Mouse (Mus musculus) liver, embryonic 15.5 days (tissue): ENCODE data around the gene Rtn4rl2. TPM values are rescaled to one million over a fixed set of nuclear protein-coding genes. Genes with fewer than 3 reads are reported as not detected.
A peak's percentile ranks its signal among the peaks of the same experiment; 100 is the strongest.

Experiments
- ATAC-seq: fragments of 200-750 bp; cut with Nextera tagmentation; 2 replicates; pipeline ENCODE4 v1.8.0; 2017; ENCODE audit warnings: moderate number of reproducible peaks, mild to moderate bottlenecking, moderate library complexity; ENCODE audit not compliant: insufficient read depth
- H3K27ac ChIP-seq: fragments of 300-500 bp; sonication (generic); replicated peaks from 2 replicates; pipeline ENCODE4 v1.5.1; 2015; ENCODE audit warnings: mild to moderate bottlenecking, inconsistent platforms
- H3K27me3 ChIP-seq: fragments of 300-500 bp; sonication (generic); 2 replicates; pipeline ENCODE4 v1.6.1; 2015; ENCODE audit warnings: mild to moderate bottlenecking, inconsistent platforms
- H3K36me3 ChIP-seq: fragments of 300-500 bp; sonication (generic); replicated peaks from 2 replicates; pipeline ENCODE4 v1.6.1; 2015; ENCODE audit warnings: moderate library complexity, mild to moderate bottlenecking, inconsistent platforms
- H3K4me1 ChIP-seq: fragments of 300-500 bp; sonication (generic); replicated peaks from 2 replicates; pipeline ENCODE4 v1.6.1; 2015; ENCODE audit warnings: inconsistent platforms
- H3K4me2 ChIP-seq: fragments of 300-500 bp; sonication (generic); 2 replicates; pipeline ENCODE4 v1.6.1; 2015; ENCODE audit warnings: moderate library complexity, mild to moderate bottlenecking, inconsistent platforms
- H3K4me3 ChIP-seq: fragments of 300-500 bp; sonication (generic); replicated peaks from 2 replicates; pipeline ENCODE4 v1.5.1; 2015; ENCODE audit warnings: mild to moderate bottlenecking, inconsistent platforms
- H3K9ac ChIP-seq: fragments of 300-500 bp; sonication (generic); 2 replicates; pipeline ENCODE4 v1.6.1; 2015; ENCODE audit warnings: moderate library complexity, mild to moderate bottlenecking, inconsistent platforms
- H3K9me3 ChIP-seq: fragments of 300-500 bp; sonication (generic); replicated peaks from 2 replicates; pipeline ENCODE4 v1.6.1; 2016; ENCODE audit warnings: inconsistent platforms
- WGBS: fragments of 180-500 bp; shearing (Covaris S2); methylation state at CpG from one replicate; pipeline ENCODE4 v1.1.7; 2015; ENCODE audit warnings: mixed read lengths; ENCODE audit not compliant: insufficient replicate concordance; 5-methylcytosine and 5-hydroxymethylcytosine counted together
- microRNA-seq: library from miRNA; unstranded; fragments of <30 nt; microRNA quantifications from one replicate; pipeline ENCODE4, GENCODE M21; 2016
- polyA plus RNA-seq: library from polyadenylated mRNA; unstranded; fragments of >200 nt; fragmentation: Nextera tagmentation; extraction: Ambion mirVana; gene quantifications from 2 replicates; pipeline ENCODE4 v1.2.1, GENCODE M21; 2015

The Rtn4rl2 gene
- polyA plus RNA-seq, 1 experiment from 2014 or later, result 0.09 TPM

- Histone ChIP-seq H3K9me3 (no peaks in the 10 kb centered on the region), H3K9ac (peak within 1 kb of the TSS; percentile 59), H3K36me3 (peaks cover 31% of the 10 kb centered on the region), H3K4me3 (peak within 1 kb of the TSS; percentile 84), H3K27ac (peak within 1 kb of the TSS; percentile 89), H3K4me2 (peak within 1 kb of the TSS; percentile 87), H3K27me3 (peaks cover 38% of the 10 kb centered on the region), H3K4me1 (peaks cover 41% of the 10 kb centered on the region)
- WGBS, result under 1% methylated on average over 34 of the region's 34 CpGs
- ATAC-seq, result peak; percentile 74
These were observed 59.8 kb downstream of the Rtn4rl2 start, which contains the start of gene Timm10 for GRCm38 (mm10) chr2:84826488-84827282. Timm10 (plus strand) TSS chr2:84826997.

GRCm38 (mm10) chr2:84823237-84823636 is 63.3 kb downstream of the Rtn4rl2 start:
- Histone ChIP-seq H3K9me3 (no peaks in the 10 kb centered on the region), H3K27me3 (peaks cover 71% of the 10 kb centered on the region), H3K9ac (no peak overlapping the region), H3K4me1 (peaks cover 28% of the 10 kb centered on the region), H3K4me3 (no peak overlapping the region), H3K36me3 (peaks cover under 1% of the 10 kb centered on the region; the same call in 1 of the 2 replicates), H3K27ac (no peak overlapping the region), H3K4me2 (no peak overlapping the region)
- WGBS, result 4% methylated on average over 2 of the region's 2 CpGs
- no peak for ATAC-seq

GRCm38 (mm10) chr2:84822552-84822951 is 64.0 kb downstream of the Rtn4rl2 start, which contains the start of gene Smtnl1:
Smtnl1 (minus strand) TSS chr2:84822652.
- Histone ChIP-seq H3K27me3 (peaks cover 74% of the 10 kb centered on the region), H3K9me3 (no peaks in the 10 kb centered on the region), H3K4me3 (no peak within 1 kb of the TSS), H3K4me2 (no peak within 1 kb of the TSS), H3K36me3 (no peaks in the 10 kb centered on the region), H3K4me1 (peaks cover 21% of the 10 kb centered on the region), H3K27ac (no peak within 1 kb of the TSS), H3K9ac (no peak within 1 kb of the TSS; the same call in 1 of the 2 replicates)
- 41% methylated on average over 13 of the region's 13 CpGs for WGBS
- no peak for ATAC-seq

Small RNA genes lying within 50 kb of the gene (microRNA-seq; reads per million reads assigned to microRNA genes)
- gene Gm24332, result not detected

Other genes starting within 250 kb of the Rtn4rl2 start
- 12.4 and 13.1 TPM in 2 replicates for gene Ctnnd1, start 235.9 kb downstream of the Rtn4rl2 start, polyA plus RNA-seq
- gene Btbd18, start 227.6 kb downstream of the Rtn4rl2 start, polyA plus RNA-seq, result 0.05 TPM in 2 replicates
- gene Selenoh, start 215.9 kb downstream of the Rtn4rl2 start, polyA plus RNA-seq, result 71.6 and 86.7 TPM in 2 replicates
- not detected in 2 replicates for gene Gm28635, start 208.7 kb downstream of the Rtn4rl2 start, polyA plus RNA-seq
- 18.7 and 21.1 TPM in 2 replicates for gene Med19, start 208.3 kb downstream of the Rtn4rl2 start, polyA plus RNA-seq
- 71.2 and 71.8 TPM in 2 replicates for gene Tmx2, start 207.6 kb downstream of the Rtn4rl2 start, polyA plus RNA-seq
- 17.3 and 18.4 TPM in 2 replicates for gene Zdhhc5, start 171.5 kb downstream of the Rtn4rl2 start, polyA plus RNA-seq
- 53.9 and 59.7 TPM in 2 replicates for gene Clp1, start 159.4 kb downstream of the Rtn4rl2 start, polyA plus RNA-seq
- 66.9 and 75.7 TPM in 2 replicates for gene Ypel4, start 152.7 kb downstream of the Rtn4rl2 start, polyA plus RNA-seq
- gene Gm19426, start 143.1 kb downstream of the Rtn4rl2 start, polyA plus RNA-seq, result 1.4 and 1.5 TPM in 2 replicates
- gene Serping1, start 111.3 kb downstream of the Rtn4rl2 start, polyA plus RNA-seq, result 84.2 and 102 TPM in 2 replicates
- gene Ube2l6, start 87.9 kb downstream of the Rtn4rl2 start, polyA plus RNA-seq, result 533 and 556 TPM in 2 replicates
- gene Smtnl1, start 64.1 kb downstream of the Rtn4rl2 start, polyA plus RNA-seq, result 0.40 and 0.56 TPM in 2 replicates
- 33.3 and 37.0 TPM in 2 replicates for gene Timm10, start 59.7 kb downstream of the Rtn4rl2 start, polyA plus RNA-seq
- 190 and 203 TPM in 2 replicates for gene Slc43a1, start 47.9 kb downstream of the Rtn4rl2 start, polyA plus RNA-seq
- 113 and 114 TPM in 2 replicates for gene Slc43a3, start 49.9 kb upstream of the Rtn4rl2 start, polyA plus RNA-seq
- 26.7 and 68.4 TPM in 2 replicates for gene Prg2, start 93.8 kb upstream of the Rtn4rl2 start, polyA plus RNA-seq
- 1.8 and 6.4 TPM in 2 replicates for gene Prg3, start 101.5 kb upstream of the Rtn4rl2 start, polyA plus RNA-seq
- 145 and 148 TPM in 2 replicates for gene Ssrp1, start 150.5 kb upstream of the Rtn4rl2 start, polyA plus RNA-seq
- 0.25 and 0.30 TPM in 2 replicates for gene P2rx3, start 150.8 kb upstream of the Rtn4rl2 start, polyA plus RNA-seq
- 4.8 and 5.1 TPM in 2 replicates for gene Tnks1bp1, start 161.3 kb upstream of the Rtn4rl2 start, polyA plus RNA-seq
- gene Aplnr, start 249.5 kb upstream of the Rtn4rl2 start, polyA plus RNA-seq, result 1.6 and 1.8 TPM in 2 replicates